Mouse (Mus musculus) C2C12 (cell line): Measurements from ENCODE around the gene Cacng5.

Experiments used
- CTCF ChIP-seq: IDR thresholded peaks from one replicate; pipeline ENCODE4 v1.5.1; 2011; ENCODE audit not compliant: control insufficient read depth, insufficient read depth, insufficient read length
- MAX ChIP-seq: IDR thresholded peaks from one replicate; pipeline ENCODE4 v1.6.1; 2011; ENCODE audit warnings: mild to moderate bottlenecking, control low read depth
- USF1 ChIP-seq: IDR thresholded peaks from one replicate; pipeline ENCODE4 v1.6.1; 2011; ENCODE audit warnings: low read depth, mild to moderate bottlenecking, control low read depth, moderate library complexity

GRCm38 (mm10) chr11:107853088-107853487 lies 61.8 kb downstream of the Cacng5 start:
- TF ChIP-seq CTCF (no peak), MAX (no peak), USF1 (no peak)
